Mouse (Mus musculus): Measurements from ENCODE around the gene Jagn1.

Gene Jagn1

DNA sequence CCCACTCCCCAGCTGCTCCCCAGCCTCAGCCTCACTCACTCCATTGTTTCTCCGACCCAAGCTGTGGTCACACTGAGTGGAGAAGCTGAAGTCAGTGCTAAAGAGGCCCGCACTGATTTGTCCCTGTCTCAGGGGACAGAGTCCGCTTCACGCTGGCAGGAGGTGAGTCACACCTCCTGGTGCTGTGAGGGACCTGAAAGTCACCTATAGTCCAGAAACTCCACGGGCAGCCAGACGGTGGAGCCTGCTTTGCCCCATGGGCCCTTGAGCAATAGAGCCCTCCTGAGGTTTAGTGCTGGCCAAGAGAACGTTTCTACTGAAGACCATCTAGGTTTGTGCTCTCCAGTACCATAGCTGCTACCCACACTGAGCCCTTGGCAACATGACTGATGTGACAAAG, 7.7 kb upstream of the Jagn1 start:
- no peak for DNase-seq (ENCODE audit: low read depth, low spot score)

DNA sequence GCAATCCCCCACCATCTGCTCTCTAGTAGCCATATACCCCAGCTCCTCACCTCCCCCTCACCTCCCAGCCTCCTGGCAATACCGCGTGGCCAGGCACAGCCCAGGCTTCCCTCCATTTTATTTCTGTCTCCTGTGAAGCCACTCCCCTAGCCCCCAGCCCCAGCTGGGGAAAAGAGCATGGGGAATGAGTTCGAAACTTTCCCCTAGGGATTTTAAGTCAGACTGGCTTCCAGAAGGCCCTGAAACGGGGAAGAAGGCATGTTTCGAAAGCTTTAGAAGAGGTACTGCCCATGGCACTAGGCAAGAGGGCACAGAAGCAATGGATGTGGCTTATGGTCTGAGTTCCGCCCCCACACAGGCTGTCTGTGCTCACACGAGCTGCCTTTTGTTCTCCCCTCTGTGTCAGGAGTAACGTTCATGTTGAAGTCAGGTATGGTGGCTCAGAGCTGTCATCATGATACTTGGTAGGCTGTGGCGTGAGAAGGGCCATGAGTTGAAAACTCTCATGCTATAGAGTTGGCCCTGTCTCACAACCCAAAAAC, 6.6 kb upstream of the Jagn1 start, which contains the start of gene Cidec:
Gene Cidec (minus strand): TSS at position 97 of the 542 bp plus-strand sequence.
- no peak for DNase-seq (ENCODE audit: low read depth, low spot score)

DNA sequence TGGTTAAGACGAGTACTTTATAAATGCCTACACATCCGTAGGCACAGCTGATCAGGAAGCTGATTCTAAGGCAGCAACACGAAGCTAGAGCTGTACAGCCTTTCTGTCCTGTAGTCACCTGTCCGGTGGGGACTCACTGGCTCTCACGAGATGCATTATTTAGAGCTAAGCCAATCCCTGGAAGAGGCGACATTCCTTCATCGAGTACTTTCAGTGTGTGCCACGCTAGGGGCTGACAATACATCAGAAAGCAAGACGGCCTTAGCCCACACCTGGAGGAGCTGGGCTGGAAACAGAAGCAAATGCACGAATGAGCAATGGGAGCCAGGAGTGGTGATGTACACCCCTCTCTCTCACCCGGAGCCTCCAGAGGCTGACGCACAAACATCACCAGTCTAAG, 5.2 kb upstream of the Jagn1 start:
- no peak for DNase-seq (ENCODE audit: low read depth, low spot score)

DNA sequence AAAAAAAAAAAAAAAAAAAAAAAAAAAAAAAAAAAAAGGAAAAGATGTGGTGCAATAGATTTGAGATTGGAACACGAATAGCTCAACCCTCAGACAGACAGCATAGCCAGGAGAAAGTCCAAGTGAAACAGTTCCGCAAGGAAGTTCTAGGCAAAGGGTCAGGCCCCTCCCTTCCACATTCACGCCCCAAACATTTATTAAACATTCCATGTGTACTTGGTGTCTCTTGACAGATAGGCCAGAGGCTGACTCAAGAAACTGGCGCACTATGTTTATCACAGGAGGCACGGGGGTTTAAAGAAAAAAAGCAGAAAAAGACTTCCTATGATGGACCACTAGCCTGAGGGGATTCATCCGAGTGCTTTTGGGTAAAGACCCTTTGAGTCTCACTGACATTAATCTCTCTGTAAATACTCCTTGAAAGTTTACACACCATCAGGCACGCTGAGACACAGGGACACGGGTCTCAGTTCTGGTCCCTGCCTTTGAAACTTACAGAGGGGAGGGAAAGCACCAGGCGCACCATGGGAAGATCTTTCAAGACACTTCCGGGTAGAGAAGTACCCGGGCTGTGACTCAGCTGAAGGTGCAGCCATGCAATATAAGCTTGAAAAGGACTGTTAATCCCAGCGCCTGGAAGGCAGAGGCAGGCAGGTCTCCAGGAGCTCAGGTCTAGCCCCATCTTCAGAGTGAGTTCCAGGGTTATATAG, 3.5 kb upstream of the Jagn1 start:
- DNase-seq (ENCODE audit: low read depth, low spot score) = no peak

DNA sequence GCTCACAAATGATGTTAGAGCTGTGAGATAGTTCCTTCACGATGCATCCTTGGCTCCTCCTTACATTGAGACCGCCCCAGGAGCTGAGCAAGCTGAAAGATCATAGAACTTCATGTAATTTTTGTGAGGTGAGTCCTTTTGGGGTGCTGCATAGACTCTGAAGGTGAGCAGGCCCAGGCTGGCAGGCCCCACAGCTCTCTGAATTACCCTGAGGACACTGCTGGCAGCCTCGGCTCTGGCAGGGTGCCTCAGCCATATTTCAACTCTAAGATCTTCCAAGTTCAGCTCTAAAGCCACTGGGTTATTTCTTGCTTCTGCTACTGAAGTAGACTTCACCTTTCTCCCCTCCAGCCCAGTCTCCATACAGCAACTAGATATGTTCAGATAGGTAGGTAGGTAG, 1.7 kb upstream of the Jagn1 start:
- DNase-seq (ENCODE audit: low read depth, low spot score) = no peak

DNA sequence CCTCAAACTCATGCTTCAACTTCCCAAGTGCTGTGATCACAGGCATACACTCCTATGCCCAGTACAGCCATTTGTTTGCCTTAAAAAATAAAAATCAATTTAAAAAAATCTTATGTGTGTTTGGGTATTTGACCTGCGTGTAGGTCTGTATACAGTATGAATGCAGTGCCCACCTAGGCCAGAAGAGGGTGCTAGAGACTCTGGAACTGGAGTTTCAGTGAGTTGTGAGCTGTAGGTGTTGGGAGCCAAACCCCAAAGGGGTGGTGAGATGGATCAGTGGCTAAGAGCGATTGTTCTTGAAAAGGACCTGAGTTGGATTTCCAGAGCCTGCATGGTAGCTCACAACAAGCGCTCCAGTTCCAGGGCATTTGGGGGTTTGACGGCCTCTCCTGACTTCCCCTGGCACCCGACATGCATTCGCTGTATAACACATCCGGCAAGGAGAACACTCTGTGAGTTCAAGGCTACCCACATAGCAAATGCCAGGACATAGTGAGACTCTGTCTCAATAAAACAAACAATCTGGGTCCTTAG, 1.2 kb upstream of the Jagn1 start:
- peak; percentile 66 for DNase-seq (ENCODE audit: low read depth, low spot score)

DNA sequence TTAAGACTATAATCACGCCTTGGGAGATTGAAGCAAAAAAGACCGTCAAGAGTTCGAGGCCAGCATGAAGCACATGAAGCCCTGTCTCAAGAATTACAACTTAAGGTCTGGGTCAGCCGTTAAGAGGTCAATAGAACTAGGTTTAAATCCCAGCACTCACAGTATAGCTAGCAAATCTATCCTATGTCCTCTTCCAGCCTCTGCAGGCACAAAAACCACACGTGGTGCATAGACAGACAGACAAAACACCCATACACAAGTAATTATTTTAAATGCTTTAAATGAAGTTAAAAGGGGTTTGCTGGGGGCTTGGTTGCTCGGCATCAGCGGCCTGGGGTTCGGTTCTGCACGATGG, 305 bp upstream of the Jagn1 start:
- no peak for DNase-seq (ENCODE audit: low read depth, low spot score)

DNA sequence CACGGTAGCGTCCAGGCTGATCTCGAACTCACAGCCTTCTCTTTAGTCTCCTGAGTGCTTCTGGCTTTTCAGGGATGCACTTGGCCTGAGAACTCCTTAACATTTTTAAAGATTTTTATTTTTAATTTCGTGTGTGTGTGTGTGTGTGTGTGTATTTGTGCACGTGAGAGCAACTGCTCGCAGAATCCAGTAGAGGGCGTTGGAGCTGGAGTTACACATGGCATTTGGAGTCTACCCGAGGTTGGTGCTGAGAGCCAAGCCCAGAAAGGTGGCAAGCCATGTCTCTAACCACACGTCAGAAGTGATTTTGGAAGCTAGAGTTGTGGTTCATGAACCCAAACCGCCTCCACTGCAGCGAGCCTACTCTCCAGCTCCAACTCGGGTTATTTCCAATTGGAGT, 722 bp downstream of the Jagn1 start:
- DNase-seq (ENCODE audit: low read depth, low spot score) = no peak

DNA sequence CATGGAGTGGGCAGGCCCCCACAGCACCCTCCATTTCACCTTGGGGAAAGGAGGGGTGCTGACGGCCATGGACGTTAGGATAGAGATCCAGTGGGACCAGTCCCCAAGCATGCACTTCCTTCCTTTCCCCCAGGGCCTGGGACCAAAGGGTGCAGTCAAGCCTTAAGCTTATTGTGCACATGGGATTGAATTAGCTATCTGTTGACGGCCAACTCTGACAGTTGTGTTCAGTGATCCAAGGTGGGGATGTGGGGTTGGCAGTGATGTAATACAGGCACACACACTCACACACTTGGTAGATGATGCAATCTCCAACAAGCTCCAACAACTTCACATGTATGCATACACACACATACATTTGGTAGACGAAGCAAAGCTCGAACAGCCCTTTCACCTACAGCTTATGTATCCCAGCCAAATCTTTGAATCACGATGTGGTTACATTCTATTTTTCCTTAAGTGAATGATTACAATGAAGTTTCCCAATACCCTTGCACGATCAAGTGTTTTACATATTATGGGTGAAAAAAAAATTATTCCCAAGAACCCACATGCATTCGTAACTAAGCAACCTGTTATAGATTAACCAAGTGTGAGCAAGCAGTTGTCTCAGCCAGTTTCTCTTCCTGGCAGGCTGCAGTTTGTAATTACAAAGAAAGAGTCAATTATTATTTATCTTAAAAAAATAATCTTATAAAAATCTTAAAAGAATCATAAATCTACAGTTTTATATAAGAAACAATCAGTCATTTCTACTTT, 2.0 kb downstream of the Jagn1 start:
- no peak for DNase-seq (ENCODE audit: low read depth, low spot score)

DNA sequence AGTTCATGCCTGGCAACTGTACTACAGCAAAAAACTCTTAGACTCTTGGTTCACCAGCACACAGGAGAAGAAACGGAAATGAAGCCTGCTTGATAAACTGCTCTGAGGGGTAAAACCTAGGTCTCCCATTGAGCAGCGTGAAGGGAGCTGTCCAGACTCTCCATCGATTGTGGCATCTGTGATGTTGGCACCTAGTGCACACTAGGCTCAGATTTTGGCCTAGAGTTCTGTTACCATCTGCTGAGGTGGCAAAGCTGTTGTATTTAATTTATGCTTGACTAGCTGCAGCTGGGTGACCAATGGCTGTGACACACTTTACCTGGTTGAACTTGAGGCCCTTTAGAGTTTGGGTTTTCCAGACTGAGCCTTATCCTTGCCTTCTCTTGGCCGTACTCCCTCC, 5.3 kb downstream of the Jagn1 start:
- no peak for DNase-seq (ENCODE audit: low read depth, low spot score)

DNA sequence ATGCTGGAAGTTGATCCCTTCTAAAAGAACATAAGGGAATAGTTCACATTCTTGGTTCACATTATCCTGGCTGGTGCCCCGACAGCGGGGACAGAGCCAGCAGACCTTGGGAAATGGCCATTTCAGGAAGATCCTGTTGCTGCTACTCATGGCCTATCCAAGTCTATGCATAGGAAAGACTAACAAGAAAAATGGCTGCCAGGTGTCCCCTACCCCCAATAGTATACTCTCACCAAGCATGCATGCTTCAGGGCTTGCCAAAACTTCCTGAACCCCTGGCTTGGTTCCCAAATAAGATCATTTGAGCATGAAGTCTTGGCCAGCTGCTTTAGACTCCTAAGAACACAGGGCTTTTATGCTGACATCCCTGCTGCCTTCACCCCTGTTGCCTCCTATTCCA, 9.5 kb downstream of the Jagn1 start:
- no peak for DNase-seq (ENCODE audit: low read depth, low spot score)

DNA sequence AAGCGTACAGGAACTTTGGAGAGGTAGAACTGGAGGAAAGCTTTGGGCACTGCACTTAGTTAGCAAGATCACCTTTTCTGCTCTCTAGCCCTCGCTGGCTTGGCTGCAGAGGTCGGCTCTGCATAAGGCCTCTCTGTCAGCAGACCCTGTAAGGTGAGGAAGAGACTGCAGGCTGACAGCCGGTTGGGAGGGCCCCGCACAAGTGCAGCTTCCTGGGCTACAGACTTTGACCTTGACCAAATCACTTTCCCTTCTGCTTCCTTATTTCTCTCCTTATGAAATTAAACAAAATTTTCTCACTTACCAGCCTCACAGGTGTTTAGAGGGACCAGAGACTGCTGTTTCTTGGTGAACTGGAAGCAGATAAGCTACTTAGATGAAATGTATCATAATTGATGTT, 12.6 kb downstream of the Jagn1 start:
- no peak for DNase-seq (ENCODE audit: low read depth, low spot score)

DNA sequence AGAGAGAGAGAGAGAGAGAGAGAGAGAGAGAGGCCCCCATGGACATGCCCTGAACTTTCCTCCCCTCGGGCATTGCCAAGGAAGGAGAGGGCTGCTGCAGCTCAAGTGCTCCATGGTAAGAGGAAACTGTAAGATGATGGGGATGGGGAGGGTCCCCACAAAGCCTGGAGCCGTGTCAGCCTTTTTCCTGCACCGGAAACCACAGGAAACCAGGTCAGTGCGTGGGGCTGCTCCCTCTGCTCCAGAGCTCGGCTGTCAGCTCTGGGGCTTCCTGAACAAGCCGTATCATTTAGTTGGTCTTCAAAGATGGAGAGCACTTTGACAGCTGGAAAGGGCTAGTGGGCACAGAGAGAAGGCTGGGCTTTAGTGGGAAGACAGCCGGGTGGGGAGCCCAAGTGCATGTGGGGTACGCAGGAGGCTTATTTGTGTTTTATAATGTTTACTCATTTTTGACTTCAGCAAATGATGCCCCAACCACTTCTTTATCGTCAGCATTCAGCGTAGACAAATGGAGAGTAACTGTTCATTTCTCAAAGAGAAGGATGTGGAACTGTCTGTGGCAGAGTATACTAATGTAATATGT, 15.7 kb downstream of the Jagn1 start, which contains the start of gene Il17re:
Gene Il17re (plus strand): TSS at position 533 of the 583 bp plus-strand sequence.
- DNase-seq (ENCODE audit: low read depth, low spot score) = no peak

DNA sequence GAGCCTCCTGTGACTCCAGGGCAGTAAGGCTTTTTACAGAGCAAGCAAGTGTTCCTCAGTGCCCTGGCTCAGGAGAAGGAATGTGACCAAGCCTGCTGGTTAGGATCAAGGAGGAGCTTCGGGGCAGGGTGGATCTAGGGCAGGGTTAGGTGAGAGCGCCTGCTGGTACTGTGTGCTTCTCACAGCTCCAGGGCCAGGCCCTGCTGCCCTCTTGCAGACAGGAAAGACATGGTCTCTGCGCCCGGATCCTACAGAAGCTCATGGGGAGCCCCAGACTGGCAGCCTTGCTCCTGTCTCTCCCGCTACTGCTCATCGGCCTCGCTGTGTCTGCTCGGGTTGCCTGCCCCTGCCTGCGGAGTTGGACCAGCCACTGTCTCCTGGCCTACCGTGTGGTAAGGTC, 16.3 kb downstream of the Jagn1 start:
- DNase-seq (ENCODE audit: low read depth, low spot score) = no peak

DNA sequence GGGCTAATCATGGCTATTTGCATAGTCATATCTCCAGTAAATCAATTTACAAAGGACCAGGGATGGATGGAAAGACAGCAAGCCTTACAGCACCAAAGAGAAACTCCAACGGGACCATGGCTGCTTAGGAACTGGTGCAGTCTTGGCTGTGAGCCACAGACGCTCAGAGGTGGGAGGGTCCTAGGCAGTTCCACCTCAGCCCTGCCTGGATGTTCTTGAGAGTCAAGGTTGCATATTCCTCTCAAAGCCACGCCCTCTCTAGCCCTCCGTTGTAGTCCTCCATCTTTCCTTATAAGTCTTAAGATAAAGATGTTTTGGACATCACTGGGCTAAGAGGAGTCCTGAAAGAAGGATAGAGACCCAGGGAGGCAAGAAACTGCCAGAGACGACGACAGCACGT, 21.7 kb downstream of the Jagn1 start:
- DNase-seq (ENCODE audit: low read depth, low spot score) = no peak

DNA sequence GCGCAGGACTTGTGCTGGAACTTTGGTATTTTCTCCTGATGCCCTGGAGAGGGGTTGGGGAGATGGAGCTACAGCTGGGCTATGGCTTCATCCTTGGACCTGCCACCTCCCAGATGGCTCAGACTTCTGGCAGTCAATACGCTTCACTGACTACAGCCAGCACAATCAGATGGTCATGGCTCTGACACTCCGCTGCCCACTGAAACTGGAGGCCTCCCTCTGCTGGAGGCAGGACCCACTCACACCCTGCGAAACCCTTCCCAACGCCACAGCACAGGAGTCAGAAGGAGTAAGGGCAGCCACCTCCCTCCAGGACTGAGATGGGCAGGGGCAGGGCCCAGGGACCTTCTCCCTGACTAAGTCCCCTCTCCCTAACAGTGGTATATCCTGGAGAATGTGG, 23.2 kb downstream of the Jagn1 start:
- DNase-seq (ENCODE audit: low read depth, low spot score) = no peak

DNA sequence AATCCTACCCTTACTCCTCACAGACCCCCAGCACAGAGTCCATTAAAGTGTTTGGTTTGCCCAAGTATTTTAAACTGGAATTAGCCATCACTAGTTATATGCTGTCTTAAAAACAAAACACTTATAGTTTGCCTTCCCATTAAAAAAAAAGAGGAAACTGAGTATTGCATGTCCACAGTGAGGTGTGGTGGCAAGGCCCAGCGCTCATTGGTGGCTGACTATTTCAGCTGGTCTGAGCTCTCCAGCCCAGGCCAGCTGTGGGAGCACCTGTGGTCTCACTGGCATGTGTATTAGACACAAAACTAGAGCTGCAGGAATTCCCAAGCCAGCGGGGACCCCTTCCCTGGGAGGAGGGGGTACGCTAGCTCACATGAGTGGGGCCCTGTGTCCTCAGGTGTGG, 26.1 kb downstream of the Jagn1 start:
- DNase-seq (ENCODE audit: low read depth, low spot score) = no peak

DNA sequence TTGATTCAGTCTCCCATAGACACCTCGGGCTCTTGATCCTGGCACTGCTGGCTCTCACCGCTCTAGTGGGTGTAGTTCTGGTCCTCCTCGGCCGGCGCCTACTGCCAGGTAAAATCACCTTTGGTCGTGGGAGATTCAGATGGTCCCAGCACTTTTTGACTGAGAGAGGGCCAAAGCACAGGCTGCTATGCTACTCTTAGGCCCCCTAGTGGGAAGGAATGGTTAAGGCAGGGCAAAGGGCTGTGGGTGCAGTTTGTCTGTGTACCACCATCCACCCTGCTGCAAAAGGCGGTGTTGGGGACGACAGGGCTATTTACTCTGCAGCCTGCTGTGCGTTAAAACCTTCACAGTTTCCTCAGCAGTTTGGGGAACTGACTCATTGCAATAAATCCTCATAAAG, 26.7 kb downstream of the Jagn1 start:
- no peak for DNase-seq (ENCODE audit: low read depth, low spot score)

DNA sequence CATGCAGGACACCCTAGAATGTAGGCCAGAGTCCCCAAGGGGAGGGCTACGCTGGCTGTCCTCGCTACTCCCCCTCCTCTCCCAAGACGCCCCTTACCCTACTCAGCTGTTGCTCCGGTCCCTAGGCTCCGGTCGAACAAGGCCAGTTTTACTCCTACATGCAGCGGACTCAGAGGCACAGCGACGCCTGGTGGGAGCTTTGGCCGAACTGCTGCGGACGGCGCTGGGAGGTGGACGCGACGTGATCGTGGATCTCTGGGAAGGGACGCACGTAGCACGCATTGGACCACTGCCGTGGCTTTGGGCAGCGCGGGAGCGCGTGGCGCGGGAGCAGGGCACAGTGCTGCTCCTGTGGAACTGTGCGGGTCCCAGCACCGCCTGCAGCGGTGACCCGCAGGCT, 27.1 kb downstream of the Jagn1 start:
- DNase-seq (ENCODE audit: low read depth, low spot score) = no peak

DNA sequence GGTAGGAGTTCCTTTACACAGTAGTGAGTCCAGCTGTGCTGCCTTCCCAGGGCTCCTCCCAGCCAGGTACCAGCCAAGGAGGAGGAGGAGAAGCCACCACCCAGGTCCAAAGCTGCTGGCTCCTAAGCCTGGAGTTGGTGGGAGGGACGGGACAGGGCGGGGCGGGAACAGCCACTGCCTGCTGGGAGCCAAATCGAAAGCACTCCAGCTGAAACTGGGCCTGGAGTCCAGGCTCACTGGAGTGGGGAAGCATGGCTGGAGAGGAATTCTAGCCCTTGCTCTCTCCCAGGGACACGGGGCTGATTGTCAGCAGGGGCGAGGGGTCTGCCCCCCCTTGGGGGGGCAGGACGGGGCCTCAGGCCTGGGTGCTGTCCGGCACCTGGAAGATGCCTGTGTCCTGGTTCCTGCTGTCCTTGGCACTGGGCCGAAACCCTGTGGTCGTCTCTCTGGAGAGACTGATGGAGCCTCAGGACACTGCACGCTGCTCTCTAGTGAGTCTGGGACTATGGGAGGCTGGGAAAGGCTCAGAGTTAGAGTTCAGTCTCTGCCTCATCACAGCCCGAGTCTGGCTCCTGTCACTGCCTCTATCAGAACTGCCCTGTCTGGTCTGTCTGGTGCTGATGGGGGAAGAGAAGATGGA, 29.0 kb downstream of the Jagn1 start, which contains the start of gene Il17rc:
Gene Il17rc (plus strand): TSS at position 131 of the 640 bp plus-strand sequence.
- DNase-seq (ENCODE audit: low read depth, low spot score) = no peak

DNA sequence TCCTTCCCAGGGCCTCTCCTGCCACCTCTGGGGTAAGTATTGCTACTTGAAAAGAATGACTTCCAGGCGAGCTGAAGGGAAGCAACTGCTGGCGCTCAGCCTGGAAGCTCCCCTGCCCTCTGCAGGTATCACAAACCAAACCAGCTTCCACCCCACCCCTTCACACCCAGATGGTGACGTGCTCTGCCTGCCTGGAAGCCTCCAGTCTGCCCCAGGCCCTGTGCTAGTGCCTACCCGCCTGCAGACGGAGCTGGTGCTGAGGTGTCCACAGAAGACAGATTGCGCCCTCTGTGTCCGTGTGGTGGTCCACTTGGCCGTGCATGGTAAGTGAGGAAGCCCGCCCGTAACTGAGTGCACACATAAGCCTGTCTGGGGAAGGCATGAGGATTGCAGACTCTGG, 29.7 kb downstream of the Jagn1 start:
- no peak for DNase-seq (ENCODE audit: low read depth, low spot score)

DNA sequence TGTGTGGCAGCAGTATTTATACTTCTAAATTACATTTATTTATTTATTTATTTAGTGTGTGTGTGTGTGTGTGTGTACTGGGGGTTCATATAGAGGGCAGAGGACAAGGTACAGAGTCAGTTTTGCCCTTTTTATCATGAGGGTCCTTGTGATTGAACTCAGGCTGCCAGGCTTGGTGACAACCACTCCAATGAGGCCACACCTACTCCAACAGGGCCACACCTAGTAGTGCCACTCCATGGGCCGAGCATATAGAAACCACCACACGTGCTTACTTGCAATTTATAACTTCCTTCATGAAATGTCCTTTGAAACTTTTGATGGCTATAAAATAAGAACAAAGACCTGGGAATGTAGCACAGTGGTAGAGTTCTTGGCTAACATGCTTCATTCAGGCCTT, 30.9 kb downstream of the Jagn1 start:
- no peak for DNase-seq (ENCODE audit: low read depth, low spot score)
